ENCODE assay signal across 8 mouse cellular contexts in genomic region chr3:40845521-40845920, GRCm38 (mm10). TPM values are rescaled to one million over a fixed set of nuclear protein-coding genes. Genes with fewer than 3 reads are reported as not detected.
DNase-seq lines count a peak whose midpoint lies in the region; ATAC-seq and TF ChIP-seq lines count a peak whose summit lies in the region.
"Not testable (repeated sequence)": the region's sequence is repeated elsewhere in the genome, so short reads cannot be mapped to it uniquely, and the experiment has no call there.

No protein-coding gene starts in this region.

- dilution Hi-C loops in CH12.LX (cut with MboI; ENCODE audit: extremely low pct_ligation_motif_present, extremely low pct_unique_long_range_greater_than_20kb, low sequenced_read_pairs), result not testable (repeated sequence)

- H3K27ac ChIP-seq in CH12.LX (ENCODE audit: insufficient read depth, low read depth); embryonic fibroblast, embryonic 13.5 days (ENCODE audit: insufficient read depth, low read length); heart, embryonic 10.5 days; lung, embryonic 16.5 days (ENCODE audit: low read length); neural tube, embryonic 14.5 days (ENCODE audit: low read depth, low read length): not testable (repeated sequence)
- H3K27ac ChIP-seq in hindbrain, postnatal 0 days, result peak overlapping the region; percentile 82; the same call in 1 of the 2 replicates
- 0 out of 2 replicates have a peak overlapping the region, but pooled peaks have one; percentile 77 for H3K27ac ChIP-seq in limb, embryonic 10.5 days

- H3K36me3 ChIP-seq in CH12.LX (replicated peaks in 1 of 2; ENCODE audit: control insufficient read depth in 1 of 2, insufficient read depth in 1 of 2, low read length in 1 of 2); heart, embryonic 10.5 days; hindbrain, postnatal 0 days (ENCODE audit: insufficient read depth, low read length); limb, embryonic 10.5 days; lung, embryonic 16.5 days (ENCODE audit: control insufficient read depth, insufficient read depth, low read length); neural tube, embryonic 14.5 days (ENCODE audit: control insufficient read depth, insufficient read depth, low read length): not testable (repeated sequence)

- peak overlapping the region; percentile 75; the same call in 1 of the 2 replicates for H3K4me2 ChIP-seq in CH12.LX (ENCODE audit: insufficient read depth, low read depth, poor library complexity, severe bottlenecking)
- peak overlapping the region; percentile 58 for H3K4me2 ChIP-seq in hindbrain, postnatal 0 days (ENCODE audit: low read depth, low read length)
- H3K4me2 ChIP-seq in lung, embryonic 16.5 days (ENCODE audit: low read depth, low read length), result peak overlapping the region; percentile 27; the same call in 1 of the 2 replicates
- peak overlapping the region; percentile 57 for H3K4me2 ChIP-seq in neural tube, embryonic 14.5 days (ENCODE audit: low read depth, low read length)

- not testable (repeated sequence) for TF ChIP-seq RAD21 in CH12.LX (IDR thresholded peaks at IDR 0.05; ENCODE audit: low read depth, low read length)

- H3K9ac ChIP-seq in CH12.LX (ENCODE audit: insufficient read depth, low read depth), result peak overlapping the region; percentile 92; the same call in 1 of the 2 replicates
- H3K9ac ChIP-seq in hindbrain, postnatal 0 days (replicated peaks; ENCODE audit: low read length); neural tube, embryonic 14.5 days (replicated peaks; ENCODE audit: low read depth, low read length): not testable (repeated sequence)
- 0 out of 2 replicates have a peak overlapping the region, but pooled peaks have one; percentile 11 for H3K9ac ChIP-seq in lung, embryonic 16.5 days (ENCODE audit: low read length)

- in situ Hi-C loops in CH12.LX (cut with MboI; ENCODE audit: low pct_ligation_motif_present, low pct_unique_long_range_greater_than_20kb, low sequenced_read_pairs), result not testable (repeated sequence)

- not testable (repeated sequence) for ATAC-seq in hindbrain, postnatal 0 days; lung, embryonic 16.5 days (ENCODE audit: low read depth); neural tube, embryonic 14.5 days (ENCODE audit: low read depth)

- DNase-seq in CH12.LX (ENCODE audit: extremely low read depth); heart, embryonic 10.5 days (ENCODE audit: low spot score); hindbrain, postnatal 0 days (ENCODE audit: low spot score); limb, embryonic 10.5 days (ENCODE audit: low spot score): not testable (repeated sequence)
- peak; percentile 19 for DNase-seq in brain, embryonic 14.5 days (ENCODE audit: low read depth)

- H3K79me2 ChIP-seq in CH12.LX (replicated peaks; ENCODE audit: control insufficient read depth, extremely low read depth, insufficient read depth, poor library complexity, severe bottlenecking), result not testable (repeated sequence)

- TF ChIP-seq EP300 in CH12.LX (IDR thresholded peaks at IDR 0.05; ENCODE audit: low read length), result not testable (repeated sequence)

- not testable (repeated sequence) for H3K9me3 ChIP-seq in CH12.LX (replicated peaks; ENCODE audit: low read length); heart, embryonic 10.5 days; hindbrain, postnatal 0 days (ENCODE audit: low read length); limb, embryonic 10.5 days (replicated peaks); lung, embryonic 16.5 days (ENCODE audit: control insufficient read depth, low read length); neural tube, embryonic 14.5 days (ENCODE audit: control insufficient read depth, low read length)

- 91% methylated on average over 5 of the region's 6 CpGs for WGBS in heart, embryonic 10.5 days
- 64% methylated on average over 5 of the region's 6 CpGs for WGBS in hindbrain, postnatal 0 days
- WGBS in limb, embryonic 10.5 days, result 89% methylated on average over 6 of the region's 6 CpGs
- WGBS in lung, embryonic 16.5 days, result 80% methylated on average over 5 of the region's 6 CpGs
- 77% methylated on average over 5 of the region's 6 CpGs for WGBS in neural tube, embryonic 14.5 days

- not testable (repeated sequence) for H3K27me3 ChIP-seq in CH12.LX (replicated peaks); heart, embryonic 10.5 days (ENCODE audit: insufficient read depth, poor library complexity, severe bottlenecking); hindbrain, postnatal 0 days (ENCODE audit: insufficient read depth, low read length); limb, embryonic 10.5 days (ENCODE audit: low read depth, poor library complexity, severe bottlenecking); lung, embryonic 16.5 days (ENCODE audit: control insufficient read depth, insufficient read depth, low read depth, low read length); neural tube, embryonic 14.5 days (ENCODE audit: control insufficient read depth, insufficient read depth, low read length)

- not testable (repeated sequence) for TF ChIP-seq POLR2A in CH12.LX (IDR thresholded peaks at IDR 0.05; ENCODE audit: low read depth, low read length); brain, embryonic 14.5 days (IDR thresholded peaks at IDR 0.05; ENCODE audit: borderline replicate concordance, extremely low read depth, insufficient read depth, insufficient read length, poor library complexity, severe bottlenecking); embryonic fibroblast, embryonic 13.5 days (IDR thresholded peaks at IDR 0.05; ENCODE audit: low read depth, low read length)

- not testable (repeated sequence) for TF ChIP-seq CTCF in CH12.LX (conservative IDR thresholded peaks at IDR 0.05 in 1 of 2, IDR thresholded peaks at IDR 0.05 in 1 of 2; ENCODE audit: low read depth in 2 of 2, low read length in 2 of 2); brain, embryonic 14.5 days (IDR thresholded peaks at IDR 0.05; ENCODE audit: borderline replicate concordance, extremely low read depth, insufficient read depth, insufficient read length); embryonic fibroblast, embryonic 13.5 days (IDR thresholded peaks at IDR 0.05; ENCODE audit: borderline replicate concordance, insufficient read depth, low read length); hindbrain, postnatal 0 days (IDR thresholded peaks at IDR 0.05; ENCODE audit: low read depth)

- H3K4me1 ChIP-seq in CH12.LX (ENCODE audit: control insufficient read depth in 1 of 2, insufficient read depth in 2 of 2); embryonic fibroblast, embryonic 13.5 days (ENCODE audit: control insufficient read depth, insufficient read depth, low read length); heart, embryonic 10.5 days; hindbrain, postnatal 0 days (ENCODE audit: insufficient read depth, low read length); limb, embryonic 10.5 days; lung, embryonic 16.5 days (replicated peaks; ENCODE audit: control insufficient read depth, insufficient read depth, low read length); neural tube, embryonic 14.5 days (ENCODE audit: control insufficient read depth, insufficient read depth, low read length): not testable (repeated sequence)

- peak overlapping the region in 1 of 3 experiments; percentile 75 for H3K4me3 ChIP-seq in CH12.LX (replicated peaks in 1 of 3; ENCODE audit: low read depth in 2 of 3, low read length in 2 of 3, poor library complexity in 1 of 3)
- peak overlapping the region; percentile 30 for H3K4me3 ChIP-seq in embryonic fibroblast, embryonic 13.5 days (ENCODE audit: insufficient read depth, low read length)
- H3K4me3 ChIP-seq in heart, embryonic 10.5 days, result 0 out of 2 replicates have a peak overlapping the region, but pooled peaks have one; percentile 59
- peak overlapping the region; percentile 51 for H3K4me3 ChIP-seq in hindbrain, postnatal 0 days (ENCODE audit: low read length)
- peak overlapping the region; percentile 54 for H3K4me3 ChIP-seq in limb, embryonic 10.5 days
- 0 out of 2 replicates have a peak overlapping the region, but pooled peaks have one; percentile 2 for H3K4me3 ChIP-seq in lung, embryonic 16.5 days (ENCODE audit: low read length)
- H3K4me3 ChIP-seq in neural tube, embryonic 14.5 days (ENCODE audit: low read depth, low read length), result peak overlapping the region; percentile 42

RNA-seq across cellular contexts. Expression of gene Mfsd8, which starts 1.2 kb away (rescaled TPM):
- total RNA-seq in CH12.LX (2012; rRNA removed), result 3.8 and 4.1 TPM in 2 replicates
- total RNA-seq in CH12.LX (2014; rRNA removed), result 7.7 and 8.0 TPM in 2 replicates
- 6.0 and 10.0 TPM in 2 replicates for polyA plus RNA-seq in CH12.LX (2012; ENCODE audit: insufficient read length, low read depth)
- polyA plus RNA-seq in brain, embryonic 14.5 days (2012; rRNA removed), result 10.8 and 13.3 TPM in 2 replicates
- 8.2 and 8.7 TPM in 2 replicates for polyA plus RNA-seq in embryonic fibroblast, embryonic 13.5 days (2011; ENCODE audit: insufficient read length, low read depth, missing spikeins)
- polyA plus RNA-seq in heart, embryonic 10.5 days (2016; fragmentation: Nextera tagmentation; extraction: Ambion mirVana), result 5.2 TPM in 2 replicates
- total RNA-seq in hindbrain, postnatal 0 days (2014; rRNA removed), result 6.6 and 11.3 TPM in 2 replicates
- 7.3 and 7.8 TPM in 2 replicates for polyA plus RNA-seq in hindbrain, postnatal 0 days (2015; fragmentation: Nextera tagmentation; extraction: Ambion mirVana)
- polyA plus RNA-seq in limb, embryonic 10.5 days (2016; fragmentation: Nextera tagmentation; extraction: Ambion mirVana), result 4.0 and 5.6 TPM in 2 replicates
- polyA plus RNA-seq in lung, embryonic 16.5 days (2015; fragmentation: Nextera tagmentation; extraction: Ambion mirVana), result 7.1 and 7.4 TPM in 2 replicates
- 14.4 and 14.9 TPM in 2 replicates for polyA plus RNA-seq in neural tube, embryonic 14.5 days (2014; fragmentation: Nextera tagmentation; extraction: Ambion mirVana)

RNA-seq across cellular contexts. Expression of gene Abhd18, which starts 1.2 kb away (rescaled TPM):
- total RNA-seq in CH12.LX (2012; rRNA removed) (3.2 and 8.5 TPM in 2 replicates), CH12.LX (2014; rRNA removed) (12.2 and 13.4 TPM in 2 replicates)
- 3.7 and 4.7 TPM in 2 replicates for polyA plus RNA-seq in CH12.LX (2012; ENCODE audit: insufficient read length, low read depth)
- polyA plus RNA-seq in brain, embryonic 14.5 days (2012; rRNA removed), result 9.5 and 11.5 TPM in 2 replicates
- polyA plus RNA-seq in embryonic fibroblast, embryonic 13.5 days (2011; ENCODE audit: insufficient read length, low read depth, missing spikeins), result 4.4 and 5.5 TPM in 2 replicates
- polyA plus RNA-seq in heart, embryonic 10.5 days (2016; fragmentation: Nextera tagmentation; extraction: Ambion mirVana), result 8.8 and 12.2 TPM in 2 replicates
- 5.0 and 7.2 TPM in 2 replicates for total RNA-seq in hindbrain, postnatal 0 days (2014; rRNA removed)
- polyA plus RNA-seq in hindbrain, postnatal 0 days (2015; fragmentation: Nextera tagmentation; extraction: Ambion mirVana), result 8.6 and 13.1 TPM in 2 replicates
- 3.2 and 6.0 TPM in 2 replicates for polyA plus RNA-seq in limb, embryonic 10.5 days (2016; fragmentation: Nextera tagmentation; extraction: Ambion mirVana)
- 7.2 and 8.6 TPM in 2 replicates for polyA plus RNA-seq in lung, embryonic 16.5 days (2015; fragmentation: Nextera tagmentation; extraction: Ambion mirVana)
- 14.0 and 22.0 TPM in 2 replicates for polyA plus RNA-seq in neural tube, embryonic 14.5 days (2014; fragmentation: Nextera tagmentation; extraction: Ambion mirVana)

RNA-seq across cellular contexts. Expression of gene Plk4, which starts 45.7 kb away (rescaled TPM):
- total RNA-seq in CH12.LX (2012; rRNA removed) (39.2 and 41.1 TPM in 2 replicates), CH12.LX (2014; rRNA removed) (43.2 and 46.0 TPM in 2 replicates)
- 36.3 and 39.0 TPM in 2 replicates for polyA plus RNA-seq in CH12.LX (2012; ENCODE audit: insufficient read length, low read depth)
- polyA plus RNA-seq in brain, embryonic 14.5 days (2012; rRNA removed), result 12.9 and 19.9 TPM in 2 replicates
- polyA plus RNA-seq in embryonic fibroblast, embryonic 13.5 days (2011; ENCODE audit: insufficient read length, low read depth, missing spikeins), result 35.4 and 38.8 TPM in 2 replicates
- 57.6 and 69.0 TPM in 2 replicates for polyA plus RNA-seq in heart, embryonic 10.5 days (2016; fragmentation: Nextera tagmentation; extraction: Ambion mirVana)
- 9.3 and 14.0 TPM in 2 replicates for total RNA-seq in hindbrain, postnatal 0 days (2014; rRNA removed)
- polyA plus RNA-seq in hindbrain, postnatal 0 days (2015; fragmentation: Nextera tagmentation; extraction: Ambion mirVana), result 13.8 and 14.1 TPM in 2 replicates
- 85.1 and 95.0 TPM in 2 replicates for polyA plus RNA-seq in limb, embryonic 10.5 days (2016; fragmentation: Nextera tagmentation; extraction: Ambion mirVana)
- polyA plus RNA-seq in lung, embryonic 16.5 days (2015; fragmentation: Nextera tagmentation; extraction: Ambion mirVana), result 57.6 and 64.0 TPM in 2 replicates
- 11.0 and 11.8 TPM in 2 replicates for polyA plus RNA-seq in neural tube, embryonic 14.5 days (2014; fragmentation: Nextera tagmentation; extraction: Ambion mirVana)

RNA-seq across cellular contexts. Expression of gene 1700034I23Rik, which starts 56.8 kb away (rescaled TPM):
- total RNA-seq in CH12.LX (2012; rRNA removed), result 0.04 TPM in 1 of 2 replicates, not detected in the other
- total RNA-seq in CH12.LX (2014; rRNA removed), result not detected in 2 replicates
- not detected in 2 replicates for polyA plus RNA-seq in CH12.LX (2012; ENCODE audit: insufficient read length, low read depth)
- 0.05 and 0.09 TPM in 2 replicates for polyA plus RNA-seq in brain, embryonic 14.5 days (2012; rRNA removed)
- not detected in 2 replicates for polyA plus RNA-seq in embryonic fibroblast, embryonic 13.5 days (2011; ENCODE audit: insufficient read length, low read depth, missing spikeins)
- polyA plus RNA-seq in heart, embryonic 10.5 days (2016; fragmentation: Nextera tagmentation; extraction: Ambion mirVana), result 0.05 and 0.21 TPM in 2 replicates
- 0.42 TPM in 1 of 2 replicates, not detected in the other for total RNA-seq in hindbrain, postnatal 0 days (2014; rRNA removed)
- polyA plus RNA-seq in hindbrain, postnatal 0 days (2015; fragmentation: Nextera tagmentation; extraction: Ambion mirVana), result 0.14 and 0.19 TPM in 2 replicates
- 0.13 TPM in 1 of 2 replicates, not detected in the other for polyA plus RNA-seq in limb, embryonic 10.5 days (2016; fragmentation: Nextera tagmentation; extraction: Ambion mirVana)
- 0.14 and 0.20 TPM in 2 replicates for polyA plus RNA-seq in lung, embryonic 16.5 days (2015; fragmentation: Nextera tagmentation; extraction: Ambion mirVana)
- polyA plus RNA-seq in neural tube, embryonic 14.5 days (2014; fragmentation: Nextera tagmentation; extraction: Ambion mirVana), result 0.48 and 0.58 TPM in 2 replicates
